ENCODE assay signal across 21 mouse cellular contexts in genomic region chr2:27044641-27045040, GRCm38 (mm10). TPM values are rescaled to one million over a fixed set of nuclear protein-coding genes. Genes with fewer than 3 reads are reported as not detected.
A peak's percentile ranks its signal among the peaks of the same experiment; 100 is the strongest.
DNase-seq lines count a peak whose midpoint lies in the region; ATAC-seq and TF ChIP-seq lines count a peak whose summit lies in the region.
"Had no signal": no experiment of that assay in that cellular context is flagged by ENCODE, and none has a peak within 500 bp of the region (broad histone marks: within the 10 kb centered on the region; RNA-seq: fewer than 3 reads in every experiment).

No protein-coding gene starts in this region.

- intact Hi-C loops in gastrocnemius, adult 2 months (cut with DNase I), result loop anchor here (5.0 kb wide), 1 partner anchor 78 kb away; no protein-coding TSS in a partner anchor

- ATAC-seq in kidney, embryonic 16.5 days (ENCODE audit: low FRiP score, low TSS enrichment), result no peak
- ATAC-seq: forebrain, embryonic 16.5 days; hindbrain, embryonic 16.5 days had no signal

- no peaks in the 10 kb centered on the region for H3K36me3 ChIP-seq in kidney, embryonic 16.5 days (ENCODE audit: insufficient read depth, low read length)
- H3K36me3 ChIP-seq: embryonic facial prominence, embryonic 13.5 days; forebrain, embryonic 12.5 days; heart, embryonic 13.5 days; hindbrain, embryonic 12.5 days had no signal

- no peak overlapping the region for H3K9ac ChIP-seq in kidney, embryonic 16.5 days (replicated peaks; ENCODE audit: low read length)
- H3K9ac ChIP-seq: embryonic facial prominence, embryonic 13.5 days; forebrain, embryonic 12.5 days; heart, embryonic 13.5 days; hindbrain, embryonic 12.5 days had no signal

- H3K27me3 ChIP-seq in kidney, embryonic 16.5 days (ENCODE audit: insufficient read depth, low read length), result no peaks in the 10 kb centered on the region
- H3K27me3 ChIP-seq: embryonic facial prominence, embryonic 13.5 days had no signal

- no peak for TF ChIP-seq CTCF in gastrocnemius, adult 2 months (IDR thresholded peaks at IDR 0.05)
- no peak for TF ChIP-seq CTCF in lung, adult 2 months (IDR thresholded peaks at IDR 0.05; ENCODE audit: insufficient read depth, low read length)

- no peak for TF ChIP-seq POLR2A in lung, adult 2 months (IDR thresholded peaks at IDR 0.05; ENCODE audit: borderline replicate concordance, extremely low read depth, low read depth, low read length)

- H3K4me2 ChIP-seq in kidney, embryonic 16.5 days (replicated peaks; ENCODE audit: low read depth, low read length), result no peak overlapping the region
- H3K4me2 ChIP-seq: embryonic facial prominence, embryonic 13.5 days; forebrain, embryonic 12.5 days; heart, embryonic 13.5 days; hindbrain, embryonic 12.5 days had no signal

- no peaks in the 10 kb centered on the region for H3K4me1 ChIP-seq in kidney, embryonic 16.5 days (ENCODE audit: insufficient read depth, low read length)
- H3K4me1 ChIP-seq in lung, adult 2 months (ENCODE audit: control insufficient read depth, insufficient read depth, low read length), result no peaks in the 10 kb centered on the region
- H3K4me1 ChIP-seq: embryonic facial prominence, embryonic 13.5 days; forebrain, embryonic 12.5 days had no signal

- WGBS in kidney, embryonic 16.5 days, result 68% methylated on average over 3 of the region's 3 CpGs
- 55% methylated on average over 3 of the region's 3 CpGs for WGBS in lung, adult 2 months

- DNase-seq in gastrocnemius, adult 2 months, result no peak
- DNase-seq in gastrocnemius, postnatal 25 days, result no peak
- peak; percentile 37 for DNase-seq in kidney, adult 11 months
- peak; percentile 31 to 71 for DNase-seq in kidney, postnatal 25 days
- no peak for DNase-seq in kidney, adult 18-20 months
- DNase-seq in lung, postnatal 36 days, result peak; percentile 35
- DNase-seq in lung, adult 2 months, result no peak
- DNase-seq: adrenal gland, postnatal 14 days; cerebellum, adult 18-20 months; cerebellum, adult 9-11 months; cerebellum, postnatal 36 days; heart, postnatal 4 days had no signal

- no peak overlapping the region for H3K4me3 ChIP-seq in gastrocnemius, adult 2 months
- H3K4me3 ChIP-seq in kidney, embryonic 16.5 days (ENCODE audit: low read length), result no peak overlapping the region
- H3K4me3 ChIP-seq in lung, adult 2 months (replicated peaks; ENCODE audit: extremely low read depth, low read depth, low read length), result no peak overlapping the region
- H3K4me3 ChIP-seq: embryonic facial prominence, embryonic 13.5 days; forebrain, embryonic 12.5 days; heart, embryonic 13.5 days; hindbrain, embryonic 12.5 days had no signal

- 0 out of 2 replicates have a peak overlapping the region, but pooled peaks have one; percentile 4 for H3K27ac ChIP-seq in gastrocnemius, adult 2 months
- no peak overlapping the region for H3K27ac ChIP-seq in kidney, embryonic 16.5 days (ENCODE audit: low read length)
- H3K27ac ChIP-seq: embryonic facial prominence, embryonic 13.5 days; forebrain, embryonic 12.5 days; heart, embryonic 13.5 days; hindbrain, embryonic 12.5 days had no signal

- H3K9me3 ChIP-seq in kidney, embryonic 16.5 days (ENCODE audit: low read length), result no peaks in the 10 kb centered on the region
- H3K9me3 ChIP-seq: embryonic facial prominence, embryonic 13.5 days; forebrain, embryonic 12.5 days; heart, embryonic 13.5 days; hindbrain, embryonic 12.5 days had no signal

RNA-seq across cellular contexts. Expression of gene Slc2a6, which starts 16.8 kb away (rescaled TPM):
- total RNA-seq in gastrocnemius, adult 2 months (2021), result not detected
- under 1 TPM; 0.10 to 0.16 TPM for total RNA-seq in gastrocnemius, postnatal 25 days (2021)
- 0.33 and 0.84 TPM in 2 replicates for polyA plus RNA-seq in kidney, embryonic 16.5 days (2015; fragmentation: Nextera tagmentation; extraction: Ambion mirVana)
- 6.2 and 9.5 TPM in 2 replicates for polyA plus RNA-seq in lung, adult 2 months (2012; rRNA removed)
- polyA plus RNA-seq: heart, embryonic 13.5 days had no signal

RNA-seq across cellular contexts. Expression of gene Mymk, which starts 27.3 kb away (rescaled TPM):
- total RNA-seq in gastrocnemius, adult 2 months (2021), result under 1 TPM in 1 of 2 experiments, not detected in 1; 0.36 TPM
- total RNA-seq in gastrocnemius, postnatal 25 days (2021), result 10 to 100 TPM in 1 of 2 experiments, 1 to 10 TPM in 1; 4.8 to 14.4 TPM
- polyA plus RNA-seq in kidney, embryonic 16.5 days (2015; fragmentation: Nextera tagmentation; extraction: Ambion mirVana), result 1.5 and 1.6 TPM in 2 replicates
- 0.19 and 0.32 TPM in 2 replicates for polyA plus RNA-seq in lung, adult 2 months (2012; rRNA removed)
- total RNA-seq: adrenal gland, postnatal 14 days; granulocyte monocyte progenitor cell, adult 5-6 weeks; heart, postnatal 4 days; MEL had no signal
- polyA plus RNA-seq: forebrain, embryonic 16.5 days had no signal

RNA-seq across cellular contexts. Expression of gene Adamtsl2, which starts 34.5 kb away (rescaled TPM):
- total RNA-seq in gastrocnemius, adult 2 months (2021), result 1 to 10 TPM; 2.9 to 9.8 TPM
- total RNA-seq in gastrocnemius, postnatal 25 days (2021), result 1 to 10 TPM; 8.2 to 8.7 TPM
- 1.6 and 2.0 TPM in 2 replicates for polyA plus RNA-seq in kidney, embryonic 16.5 days (2015; fragmentation: Nextera tagmentation; extraction: Ambion mirVana)
- 50.7 and 73.0 TPM in 2 replicates for polyA plus RNA-seq in lung, adult 2 months (2012; rRNA removed)
- total RNA-seq: granulocyte monocyte progenitor cell, adult 5-6 weeks; MEL had no signal

RNA-seq across cellular contexts. Expression of gene Cacfd1, which starts 34.9 kb away (rescaled TPM):
- total RNA-seq in gastrocnemius, adult 2 months (2021), result 10 to 100 TPM; 34.9 to 36.2 TPM
- 10 to 100 TPM; 27.9 to 30.2 TPM for total RNA-seq in gastrocnemius, postnatal 25 days (2021)
- 70.2 and 70.3 TPM in 2 replicates for polyA plus RNA-seq in kidney, embryonic 16.5 days (2015; fragmentation: Nextera tagmentation; extraction: Ambion mirVana)
- 43.7 and 49.2 TPM in 2 replicates for polyA plus RNA-seq in lung, adult 2 months (2012; rRNA removed)

Comparison
In these comparisons a context has a peak if more than half of its experiments do, and no peak if none do; other contexts are left out.
1. DNase-seq: peak in kidney, adult 11 months (single experiment), kidney, postnatal 25 days (2 of 2) and lung, postnatal 36 days (single experiment); none in gastrocnemius, adult 2 months (single experiment), gastrocnemius, postnatal 25 days (single experiment), kidney, adult 18-20 months (single experiment) and lung, adult 2 months (single experiment).
2. RNA of gene Mymk, which starts 27.3 kb away (total RNA-seq): 4.8 to 14.4 TPM in gastrocnemius, postnatal 25 days; 0.36 TPM in gastrocnemius, adult 2 months; every median in the first group is over 4 times any median in the second.